Mouse (Mus musculus) heart, postnatal 10 days (tissue): ENCODE results near the gene Lims1. TPM values are rescaled to one million over a fixed set of nuclear protein-coding genes. Genes with fewer than 3 reads are reported as not detected.
"Not testable (repeated sequence)": the region's sequence is repeated elsewhere in the genome, so short reads cannot be mapped to it uniquely, and the experiment has no call there.

Source experiments
- DNase-seq, 2 experiments: peaks; one replicate each; pipeline ENCODE4 v3.0.0; 2021
- intact Hi-C: fragments of 180-260 bp; cut with DNase I; formaldehyde crosslinking; loops from one replicate; pipeline ENCODE4 v1.15.1; 2025
- total RNA-seq, 2 experiments: library from RNA; stranded (reverse); gene quantifications; 2 replicates each; pipeline ENCODE4 v1.2.3; 2021

Gene Lims1
- total RNA-seq: 100 to 1,000 TPM; 211 to 240 TPM

GRCm38 (mm10) chr10:58323028-58323991, at the start of gene Lims1:
Lims1 (plus strand) TSS chr10:58323466.
- DNase-seq: peak; percentile 99
- intact Hi-C loops: no loop called here

- no peak for DNase-seq
- intact Hi-C loops: no loop called here
These were observed 41.0 kb upstream of the Lims1 start for GRCm38 (mm10) chr10:58282238-58282637.

GRCm38 (mm10) chr10:58290742-58291141, 32.5 kb upstream of the Lims1 start:
- no peak for DNase-seq
- intact Hi-C loops: loop anchor here (10.0 kb wide), 1 partner anchor 164 kb away; no protein-coding TSS in a partner anchor

- no peak for DNase-seq
- intact Hi-C loops: loop anchor here (10.0 kb wide), 1 partner anchor 161 kb away; no protein-coding TSS in a partner anchor
These were observed 29.0 kb upstream of the Lims1 start for GRCm38 (mm10) chr10:58294246-58294645.

- intact Hi-C loops: loop anchor here (10.0 kb wide), 1 partner anchor 159 kb away; no protein-coding TSS in a partner anchor
- no peak for DNase-seq
These were observed 27.7 kb upstream of the Lims1 start for GRCm38 (mm10) chr10:58295605-58296004.

GRCm38 (mm10) chr10:58304996-58305395, 18.3 kb upstream of the Lims1 start:
- intact Hi-C loops: loop anchor here (5.0 kb wide), 1 partner anchor 72 kb away; no protein-coding TSS in a partner anchor

GRCm38 (mm10) chr10:58306897-58307296, 16.4 kb upstream of the Lims1 start:
- intact Hi-C loops: loop anchor here (5.0 kb wide), 1 partner anchor 70 kb away; no protein-coding TSS in a partner anchor

More at GRCm38 (mm10) chr10:58304996-58305395, 18.3 kb upstream of the Lims1 start:
- DNase-seq: no peak

GRCm38 (mm10) chr10:58310791-58311190, 12.5 kb upstream of the Lims1 start:
- DNase-seq: no peak

More at GRCm38 (mm10) chr10:58306897-58307296, 16.4 kb upstream of the Lims1 start:
- DNase-seq: no peak

GRCm38 (mm10) chr10:58312887-58313286, 10.4 kb upstream of the Lims1 start:
- DNase-seq: no peak
- intact Hi-C loops: no loop called here

More at GRCm38 (mm10) chr10:58310791-58311190, 12.5 kb upstream of the Lims1 start:
- intact Hi-C loops: no loop called here

- DNase-seq: no peak
- intact Hi-C loops: no loop called here
These were observed 2.4 kb upstream of the Lims1 start for GRCm38 (mm10) chr10:58320881-58321280.

- intact Hi-C loops: no loop called here
- DNase-seq: no peak
These were observed 772 bp upstream of the Lims1 start for GRCm38 (mm10) chr10:58322361-58323027.

- intact Hi-C loops: no loop called here
- no peak for DNase-seq
These were observed 3.0 kb downstream of the Lims1 start for GRCm38 (mm10) chr10:58326271-58326670.

GRCm38 (mm10) chr10:58327836-58328235, 4.6 kb downstream of the Lims1 start:
- DNase-seq, intact Hi-C loops: not testable (repeated sequence)

GRCm38 (mm10) chr10:58328517-58329108, 5.3 kb downstream of the Lims1 start:
- intact Hi-C loops: no loop called here
- no peak for DNase-seq

GRCm38 (mm10) chr10:58330635-58331034, 7.4 kb downstream of the Lims1 start:
- DNase-seq: no peak
- intact Hi-C loops: no loop called here

- intact Hi-C loops: no loop called here
- no peak for DNase-seq
These were observed 8.5 kb downstream of the Lims1 start for GRCm38 (mm10) chr10:58331741-58332140.

GRCm38 (mm10) chr10:58333414-58333813, 10.1 kb downstream of the Lims1 start:
- DNase-seq: no peak
- intact Hi-C loops: no loop called here

- DNase-seq: no peak
- intact Hi-C loops: no loop called here
These were observed 12.9 kb downstream of the Lims1 start for GRCm38 (mm10) chr10:58336156-58336555.

GRCm38 (mm10) chr10:58337091-58337490, 13.8 kb downstream of the Lims1 start:
- DNase-seq, intact Hi-C loops: not testable (repeated sequence)

GRCm38 (mm10) chr10:58338590-58338989, 15.3 kb downstream of the Lims1 start:
- peak in 1 of 2 experiments; percentile 22 for DNase-seq
- intact Hi-C loops: loop anchor here (2.0 kb wide), 1 partner anchor 14 kb away; no protein-coding TSS in a partner anchor

GRCm38 (mm10) chr10:58341685-58342084, 18.4 kb downstream of the Lims1 start:
- peak; percentile 68 to 72 for DNase-seq
- intact Hi-C loops: no loop called here
